Mouse (Mus musculus): ENCODE data around the gene Zranb3. TPM values are rescaled to one million over a fixed set of nuclear protein-coding genes. Genes with fewer than 3 reads are reported as not detected.
"Not testable (repeated sequence)": the region's sequence is repeated elsewhere in the genome, so short reads cannot be mapped to it uniquely, and the experiment has no call there.

Zranb3 gene
- polyA plus RNA-seq, 1 experiment from 2014 or later: 11.9 TPM

DNA sequence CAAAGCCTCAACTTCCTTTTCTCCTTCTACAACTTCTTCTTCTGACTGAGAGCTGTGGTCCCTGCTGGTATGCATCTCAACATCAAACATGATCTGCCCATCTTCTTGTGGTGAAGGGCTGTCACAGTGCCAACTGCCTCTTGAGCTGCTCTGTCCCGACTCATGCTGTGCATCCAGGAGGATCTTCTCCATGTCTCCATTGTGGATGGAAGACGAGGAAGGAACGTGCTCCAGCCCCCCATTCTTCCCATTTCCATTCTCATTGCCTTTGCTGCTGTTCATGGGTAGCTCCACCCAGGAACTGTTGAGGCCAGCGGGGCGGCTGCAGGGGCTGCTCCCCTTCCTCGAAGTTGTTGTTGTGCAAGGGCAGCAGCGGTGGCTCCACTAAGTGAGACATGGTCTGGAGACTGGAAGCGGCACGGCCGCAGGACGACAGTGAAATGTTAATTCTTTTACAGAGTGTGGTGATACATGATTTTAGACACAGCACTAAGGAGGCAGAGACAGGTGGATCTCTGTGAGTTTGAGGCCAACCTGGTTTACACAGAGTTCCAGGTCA, 96.7 kb downstream of the Zranb3 start:
- not testable (repeated sequence) for H3K4me2 ChIP-seq (replicated peaks); H3K27ac ChIP-seq (replicated peaks); H3K36me3 ChIP-seq; H3K27me3 ChIP-seq; ATAC-seq (ENCODE audit: low FRiP score, low read depth); H3K9me3 ChIP-seq; H3K4me1 ChIP-seq; H3K4me3 ChIP-seq; H3K9ac ChIP-seq (replicated peaks)
- WGBS: 93% methylated on average over 11 of the region's 11 CpGs

DNA sequence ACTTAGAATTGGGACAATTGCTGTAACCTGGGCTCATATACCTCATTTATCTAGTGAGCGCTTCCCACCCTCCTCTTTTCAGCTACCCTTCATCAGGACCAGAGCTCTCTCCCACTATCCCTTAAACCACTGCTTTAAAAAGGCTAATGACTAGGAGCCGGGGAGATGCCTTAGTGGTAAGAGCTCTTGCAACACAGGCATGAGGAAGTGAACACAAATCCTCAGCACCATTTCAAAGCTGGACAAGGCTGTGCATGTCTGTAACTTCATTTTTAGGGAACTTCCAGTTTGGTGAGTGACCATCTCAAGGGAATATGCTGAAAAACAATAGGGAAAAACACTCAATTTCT, 98.5 kb downstream of the Zranb3 start:
- no peak for ATAC-seq (ENCODE audit: low FRiP score, low read depth)

DNA sequence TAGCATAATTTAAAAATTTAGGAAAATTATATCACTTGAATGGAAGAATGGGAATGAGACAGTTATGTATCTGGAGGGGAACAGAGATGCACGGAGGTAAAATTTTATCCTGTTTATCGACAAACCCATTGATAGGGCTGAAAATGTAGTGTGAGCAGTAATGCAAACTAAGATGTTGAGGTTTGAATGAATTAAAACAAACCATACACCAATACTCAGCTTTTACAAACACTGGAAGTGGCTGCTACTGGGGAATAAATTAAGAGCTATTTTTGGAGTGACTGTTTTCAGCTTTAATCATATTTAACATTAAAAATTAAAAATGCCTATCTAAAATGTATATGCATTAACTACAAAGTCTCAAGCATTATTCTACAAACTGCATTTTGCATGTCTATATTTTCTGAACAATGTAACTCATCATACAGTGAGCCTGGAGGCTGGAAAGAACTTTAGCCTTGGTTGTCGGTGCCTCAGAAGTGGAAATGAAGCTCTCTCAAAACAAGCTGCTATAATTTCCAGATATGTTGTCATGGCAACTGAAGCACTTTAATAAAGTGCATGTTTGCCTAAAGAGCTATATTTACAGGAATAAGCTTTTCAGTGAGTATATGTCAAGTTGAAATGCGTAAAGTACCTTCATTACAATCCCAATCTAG, 99.0 kb downstream of the Zranb3 start:
- Histone ChIP-seq H3K9me3 (no peaks in the 10 kb centered on the region), H3K4me1 (no peaks in the 10 kb centered on the region), H3K4me3 (no peak overlapping the region), H3K4me2 (replicated peaks) (no peak overlapping the region), H3K27ac (replicated peaks) (no peak overlapping the region), H3K27me3 (no peaks in the 10 kb centered on the region), H3K36me3 (no peaks in the 10 kb centered on the region), H3K9ac (replicated peaks) (no peak overlapping the region)
- ATAC-seq (ENCODE audit: low FRiP score, low read depth): no peak
- 90% methylated on average over 4 of the region's 4 CpGs for WGBS

More for the DNA sequence above, 98.5 kb downstream of the Zranb3 start:
- Histone ChIP-seq H3K4me3 (no peak overlapping the region), H3K36me3 (no peaks in the 10 kb centered on the region), H3K4me1 (no peaks in the 10 kb centered on the region), H3K9me3 (no peaks in the 10 kb centered on the region), H3K27ac (replicated peaks) (no peak overlapping the region), H3K9ac (replicated peaks) (no peak overlapping the region), H3K4me2 (replicated peaks) (no peak overlapping the region), H3K27me3 (no peaks in the 10 kb centered on the region)
- 88% methylated on average over 2 of the region's 2 CpGs for WGBS

DNA sequence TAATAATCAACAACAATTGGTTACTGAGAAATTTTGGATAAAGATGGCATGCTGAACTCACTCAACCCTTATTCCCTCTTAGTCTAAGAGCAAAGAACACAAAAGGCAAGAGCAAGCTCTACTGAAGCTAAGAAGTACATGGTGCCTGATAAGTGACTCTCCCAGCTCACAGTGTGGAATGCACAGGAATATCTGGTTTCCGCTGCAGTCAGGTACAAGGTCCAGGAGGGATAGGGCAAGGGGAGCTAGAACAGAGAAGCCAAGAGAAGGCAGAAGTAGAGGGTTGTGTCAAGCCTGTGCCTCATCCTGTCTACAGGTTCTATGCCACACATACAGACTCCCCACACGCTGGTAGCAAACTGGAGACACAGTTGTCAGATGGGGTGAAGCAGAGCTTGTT, 100.7 kb downstream of the Zranb3 start:
- H3K9me3 ChIP-seq: no peaks in the 10 kb centered on the region
- no peak overlapping the region for H3K4me3 ChIP-seq
- no peaks in the 10 kb centered on the region for H3K4me1 ChIP-seq
- H3K27me3 ChIP-seq: no peaks in the 10 kb centered on the region
- ATAC-seq (ENCODE audit: low FRiP score, low read depth): no peak
- H3K36me3 ChIP-seq: peaks cover 8% of the 10 kb centered on the region; the same call in 1 of the 2 replicates
- H3K27ac ChIP-seq (replicated peaks): no peak overlapping the region
- H3K9ac ChIP-seq (replicated peaks): no peak overlapping the region
- no peak overlapping the region for H3K4me2 ChIP-seq (replicated peaks)
- whole genome bisulfite sequencing: 93% methylated on average over 2 of the region's 2 CpGs

DNA sequence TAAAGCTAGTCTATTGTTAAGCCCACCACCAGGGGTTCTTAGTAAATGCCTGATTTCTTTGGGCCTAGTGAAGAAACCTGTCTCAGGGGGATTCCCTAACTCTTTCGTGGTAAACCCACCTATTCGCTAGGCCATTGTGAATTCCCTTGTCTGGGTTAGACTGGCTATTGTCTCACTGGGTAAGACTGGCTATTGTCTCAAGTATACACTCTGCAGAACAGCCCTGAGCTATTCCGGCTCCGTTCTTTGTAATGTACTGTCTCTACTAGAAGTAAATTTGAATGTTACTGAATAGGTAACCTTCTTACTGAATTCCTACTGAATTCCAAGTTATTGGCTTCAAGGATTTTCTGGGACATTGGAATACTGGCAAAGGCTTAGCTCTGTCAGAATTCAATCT, 101.9 kb downstream of the Zranb3 start:
- H3K4me3 ChIP-seq; H3K27ac ChIP-seq (replicated peaks); ATAC-seq (ENCODE audit: low FRiP score, low read depth); H3K4me1 ChIP-seq; H3K9ac ChIP-seq (replicated peaks); H3K4me2 ChIP-seq (replicated peaks); H3K27me3 ChIP-seq; H3K9me3 ChIP-seq; H3K36me3 ChIP-seq: not testable (repeated sequence)
- 86% methylated on average over 4 of the region's 4 CpGs for WGBS

DNA sequence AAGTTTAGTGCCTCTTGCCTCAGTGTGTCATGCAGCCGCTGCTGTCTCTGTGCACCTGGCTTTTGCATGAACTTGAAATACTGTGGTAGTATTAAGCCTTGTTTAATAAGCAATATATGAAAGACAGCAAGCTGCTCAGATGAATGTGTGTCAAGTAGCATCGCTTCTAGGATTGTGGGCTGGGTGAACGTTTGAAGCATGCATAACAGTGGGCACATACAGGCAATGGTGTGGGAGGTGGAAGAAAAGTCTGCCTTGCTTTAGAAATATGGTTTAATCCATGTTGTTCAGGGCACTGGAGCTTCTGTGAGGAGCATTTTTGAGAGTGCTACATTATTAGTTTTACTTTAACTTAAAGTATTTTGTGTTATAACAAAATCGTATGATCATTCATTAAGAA, 109.0 kb downstream of the Zranb3 start:
- no peaks in the 10 kb centered on the region for H3K27me3 ChIP-seq
- no peak for ATAC-seq (ENCODE audit: low FRiP score, low read depth)
- H3K9me3 ChIP-seq: no peaks in the 10 kb centered on the region
- H3K27ac ChIP-seq (replicated peaks): no peak overlapping the region
- peaks cover 9% of the 10 kb centered on the region; the same call in 1 of the 2 replicates for H3K36me3 ChIP-seq
- H3K4me2 ChIP-seq (replicated peaks): no peak overlapping the region
- no peak overlapping the region for H3K9ac ChIP-seq (replicated peaks)
- 91% methylated on average over 4 of the region's 4 CpGs for WGBS
- H3K4me3 ChIP-seq: no peak overlapping the region
- H3K4me1 ChIP-seq: 0 out of 2 replicates have a peak, but pooled peaks cover 4% of the 10 kb centered on the region

DNA sequence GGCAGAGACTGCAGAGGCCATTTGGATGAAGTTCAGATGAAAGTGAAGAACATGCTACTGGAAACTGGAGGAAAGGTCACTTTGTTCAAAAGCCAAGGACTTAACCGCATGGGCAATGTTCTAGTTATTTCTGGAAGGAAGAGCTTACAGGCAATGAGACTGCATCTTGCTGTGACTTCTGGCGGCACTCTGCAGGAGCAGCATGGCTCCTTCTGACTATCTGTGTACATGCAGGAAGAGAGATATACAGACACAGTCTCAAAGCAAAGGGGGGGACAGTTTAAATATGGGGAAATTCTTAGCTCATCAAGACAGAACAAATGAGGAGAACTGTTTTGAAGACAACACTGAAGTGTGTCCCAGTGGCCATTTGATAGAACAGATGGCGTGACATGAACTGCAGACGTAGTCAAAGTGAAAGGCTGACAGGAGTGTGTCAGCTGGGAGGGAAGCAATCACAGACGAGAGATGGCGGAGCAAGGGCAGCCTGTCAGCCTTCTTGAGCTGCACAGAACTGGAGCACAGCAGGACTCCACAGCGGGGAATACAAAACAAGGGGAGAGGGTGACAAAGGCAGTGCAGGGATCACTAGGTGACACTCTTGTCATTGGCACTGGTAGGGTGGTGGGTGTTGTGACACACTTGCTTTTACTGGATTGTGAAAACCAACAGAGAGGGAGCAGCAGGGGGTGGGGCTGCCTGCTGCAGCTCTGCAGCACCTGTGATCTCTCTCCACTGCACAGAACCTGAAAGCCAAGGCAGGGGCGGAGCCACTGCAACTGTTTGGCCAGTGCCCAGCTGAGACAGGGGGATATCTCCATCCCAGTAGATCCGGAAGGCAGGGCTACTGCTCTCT, 112.7 kb downstream of the Zranb3 start:
- Histone ChIP-seq H3K36me3 (no peaks in the 10 kb centered on the region; the same call in 1 of the 2 replicates), H3K4me3 (no peak overlapping the region), H3K4me2 (replicated peaks) (no peak overlapping the region), H3K9me3 (no peaks in the 10 kb centered on the region), H3K4me1 (0 out of 2 replicates have a peak, but pooled peaks cover 4% of the 10 kb centered on the region), H3K27ac (replicated peaks) (peak overlapping the region; percentile 20; the same call in 1 of the 2 replicates), H3K9ac (replicated peaks) (no peak overlapping the region), H3K27me3 (no peaks in the 10 kb centered on the region)
- peak; percentile 60 for ATAC-seq (ENCODE audit: low FRiP score, low read depth)
- WGBS: 50% methylated on average over 9 of the region's 9 CpGs

DNA sequence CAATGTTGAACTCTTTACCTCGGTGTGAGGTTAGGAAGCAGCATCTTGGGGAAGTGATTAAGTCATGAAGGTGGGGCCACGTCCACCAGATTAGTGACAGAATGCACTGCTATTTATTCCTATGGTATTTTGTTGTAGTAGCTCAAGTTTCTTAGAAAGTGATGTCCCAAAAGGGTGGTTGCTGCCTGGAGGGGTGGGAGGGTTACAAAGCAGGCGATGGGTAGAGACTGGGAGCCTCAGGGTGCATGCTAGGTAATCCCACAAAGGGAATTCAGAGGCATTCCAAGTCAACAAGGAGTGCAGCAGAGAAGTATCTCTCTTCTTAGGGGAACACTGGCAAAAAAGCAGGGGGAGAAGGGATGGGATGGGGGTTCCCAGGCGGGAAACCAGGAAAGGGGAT, 113.5 kb downstream of the Zranb3 start:
- 74% methylated on average over 4 of the region's 4 CpGs for WGBS
- no peak overlapping the region for H3K27ac ChIP-seq (replicated peaks)
- no peak for ATAC-seq (ENCODE audit: low FRiP score, low read depth)

DNA sequence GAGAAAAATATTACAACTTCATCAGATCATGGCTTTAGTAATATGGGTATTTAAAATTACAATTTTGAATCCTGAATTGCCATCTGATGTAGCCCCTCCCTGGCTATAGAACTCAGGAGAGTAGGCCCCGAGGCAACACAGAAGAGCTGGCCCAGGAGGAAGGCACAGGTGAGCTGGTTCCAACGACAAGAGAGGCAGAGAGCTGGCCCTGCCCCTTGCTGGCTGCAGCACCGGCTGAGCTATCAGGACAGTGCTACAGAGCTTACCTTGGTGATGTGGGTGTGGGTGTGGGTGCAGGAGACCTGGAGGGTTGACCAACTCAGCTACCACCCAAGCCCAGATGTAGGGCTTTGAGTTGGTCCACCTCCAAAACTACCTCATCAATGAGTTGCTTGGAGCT, 114.6 kb downstream of the Zranb3 start:
- Histone ChIP-seq H3K9ac (replicated peaks) (no peak overlapping the region), H3K9me3 (no peaks in the 10 kb centered on the region)
- WGBS: 93% methylated on average over 3 of the region's 3 CpGs

More for the DNA sequence above, 113.5 kb downstream of the Zranb3 start:
- H3K9me3 ChIP-seq: no peaks in the 10 kb centered on the region
- H3K4me2 ChIP-seq (replicated peaks): no peak overlapping the region
- no peaks in the 10 kb centered on the region; the same call in 1 of the 2 replicates for H3K36me3 ChIP-seq
- no peaks in the 10 kb centered on the region for H3K27me3 ChIP-seq
- 0 out of 2 replicates have a peak, but pooled peaks cover 4% of the 10 kb centered on the region for H3K4me1 ChIP-seq
- no peak overlapping the region for H3K4me3 ChIP-seq
- H3K9ac ChIP-seq (replicated peaks): no peak overlapping the region

DNA sequence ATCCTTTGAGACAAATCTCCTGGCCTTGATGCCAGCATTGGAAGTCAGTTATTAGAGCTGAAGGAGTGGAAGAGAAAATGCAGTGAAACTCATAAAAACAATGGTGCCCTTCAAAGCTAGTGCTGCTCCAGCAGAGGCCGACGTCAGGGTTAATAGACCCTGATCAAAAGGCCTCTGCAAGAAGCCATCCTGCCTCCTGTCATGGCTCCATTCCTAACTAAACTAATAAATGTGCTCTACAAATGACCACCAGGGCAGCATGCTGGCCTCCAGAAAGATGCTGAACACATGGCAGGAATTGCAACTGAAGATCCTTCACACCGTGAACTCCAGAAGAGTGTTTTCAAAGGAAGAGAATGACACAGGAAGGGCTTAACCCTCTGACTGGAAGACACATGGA, 117.5 kb downstream of the Zranb3 start:
- Histone ChIP-seq H3K27me3 (no peaks in the 10 kb centered on the region), H3K4me3 (no peak overlapping the region), H3K9ac (replicated peaks) (no peak overlapping the region), H3K4me2 (replicated peaks) (no peak overlapping the region), H3K9me3 (no peaks in the 10 kb centered on the region), H3K36me3 (no peaks in the 10 kb centered on the region), H3K27ac (replicated peaks) (no peak overlapping the region), H3K4me1 (0 out of 2 replicates have a peak, but pooled peaks cover under 1% of the 10 kb centered on the region)
- WGBS: 53% methylated on average over 3 of the region's 3 CpGs
- ATAC-seq (ENCODE audit: low FRiP score, low read depth): no peak

More for the DNA sequence above, 114.6 kb downstream of the Zranb3 start:
- Histone ChIP-seq H3K4me3 (no peak overlapping the region), H3K27ac (replicated peaks) (no peak overlapping the region), H3K27me3 (no peaks in the 10 kb centered on the region), H3K36me3 (no peaks in the 10 kb centered on the region; the same call in 1 of the 2 replicates), H3K4me2 (replicated peaks) (no peak overlapping the region), H3K4me1 (0 out of 2 replicates have a peak, but pooled peaks cover 4% of the 10 kb centered on the region)
- ATAC-seq (ENCODE audit: low FRiP score, low read depth): no peak

DNA sequence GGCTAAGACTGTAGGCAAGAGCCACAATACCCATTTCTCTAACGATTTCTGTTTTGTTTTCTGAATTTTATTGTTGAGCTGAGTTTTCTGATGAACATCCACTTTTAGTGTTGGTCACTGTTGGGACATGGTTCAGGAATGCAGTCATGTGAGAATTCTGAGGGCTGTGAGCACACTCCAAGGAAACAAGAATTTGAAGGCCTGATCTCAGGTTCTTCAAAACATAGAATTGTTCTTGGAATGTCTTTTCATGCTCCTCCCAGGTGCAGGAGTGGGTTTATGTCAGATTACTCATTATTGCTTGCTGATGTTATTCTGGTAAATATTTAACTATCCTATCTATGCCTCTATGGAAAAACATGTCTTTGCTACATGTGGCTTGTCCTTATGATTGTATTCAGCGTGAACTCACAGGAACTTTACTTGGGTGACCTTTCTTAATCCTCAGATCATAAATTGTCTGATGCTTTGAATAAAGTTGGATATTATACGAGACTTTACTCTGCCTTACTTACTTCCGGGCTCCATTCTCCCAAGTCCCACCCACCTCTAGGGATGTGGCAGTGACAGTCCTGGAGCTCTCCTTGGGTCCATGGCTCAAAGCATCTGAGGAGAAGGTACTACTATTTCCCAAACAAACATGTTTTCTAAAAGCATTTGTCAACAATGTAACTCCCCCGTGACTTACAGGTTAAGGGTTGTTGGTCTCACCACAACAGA, 119.4 kb downstream of the Zranb3 start:
- no peak overlapping the region for H3K4me2 ChIP-seq (replicated peaks)
- no peak overlapping the region for H3K27ac ChIP-seq (replicated peaks)
- no peak for ATAC-seq (ENCODE audit: low FRiP score, low read depth)
- no peaks in the 10 kb centered on the region for H3K4me1 ChIP-seq
- 92% methylated on average over 5 of the region's 5 CpGs for WGBS
- H3K9me3 ChIP-seq: no peaks in the 10 kb centered on the region
- no peak overlapping the region for H3K4me3 ChIP-seq
- no peak overlapping the region for H3K9ac ChIP-seq (replicated peaks)
- no peaks in the 10 kb centered on the region for H3K36me3 ChIP-seq
- no peaks in the 10 kb centered on the region for H3K27me3 ChIP-seq

All from midbrain, embryonic 12.5 days (tissue).